Mouse (Mus musculus) sigmoid colon, adult 10 weeks (tissue): ENCODE results near the gene Wnt3a. TPM values are rescaled to one million over a fixed set of nuclear protein-coding genes. Genes with fewer than 3 reads are reported as not detected.

ENCODE experiments used
- polyA plus RNA-seq: library from polyadenylated mRNA; stranded (reverse); fragments of 350-450 nt; fragmentation: Illumina TruSeq; extraction: RNeasy Lipid Tissue Mini Kit (QIAGEN cat#74804); gene quantifications from one replicate; pipeline ENCODE4 v1.2.3, GENCODE M21; 2014; ENCODE audit warnings: low read depth, low replicate concordance

The Wnt3a gene
- polyA plus RNA-seq: not detected

GRCm38 (mm10) chr11:59290702-59291303 lies at the start of gene Wnt3a:
Gene Wnt3a (minus strand): TSS chr11:59290752.

GRCm38 (mm10) chr11:59306461-59307421 lies 16.2 kb upstream of the Wnt3a start, which contains the start of gene Wnt9a:
Gene Wnt9a (plus strand): TSS chr11:59306928.

GRCm38 (mm10) chr11:59228122-59228953 lies 62.2 kb downstream of the Wnt3a start, which contains the start of gene Arf1:
Gene Arf1 (minus strand): TSS chr11:59228270.

GRCm38 (mm10) chr11:59208153-59208831 lies 82.3 kb downstream of the Wnt3a start, which contains the start of gene 2310033P09Rik:
Gene 2310033P09Rik (plus strand): TSS chr11:59208321.

GRCm38 (mm10) chr11:59202081-59202995 lies 88.2 kb downstream of the Wnt3a start, which contains the start of gene Mrpl55:
Gene Mrpl55 (plus strand): TSS chr11:59202486.

Other genes starting within 250 kb of the Wnt3a start
- gene Obscn, start 154.3 kb downstream of the Wnt3a start, polyA plus RNA-seq: not detected
- 0.76 TPM for gene Iba57, start 127.0 kb downstream of the Wnt3a start, polyA plus RNA-seq
- gene Gjc2, start 107.5 kb downstream of the Wnt3a start, polyA plus RNA-seq: not detected
- gene Guk1, start 98.5 kb downstream of the Wnt3a start, polyA plus RNA-seq: 5.0 TPM
- gene Mrpl55, start 88.3 kb downstream of the Wnt3a start, polyA plus RNA-seq: 11.4 TPM
- 1.6 TPM for gene 2310033P09Rik, start 82.4 kb downstream of the Wnt3a start, polyA plus RNA-seq
- gene Arf1, start 62.5 kb downstream of the Wnt3a start, polyA plus RNA-seq: 274 TPM
- 0.16 TPM for gene Wnt9a, start 16.2 kb upstream of the Wnt3a start, polyA plus RNA-seq
- gene Prss38, start 84.9 kb upstream of the Wnt3a start, polyA plus RNA-seq: not detected
- 8.5 TPM for gene Jmjd4, start 159.3 kb upstream of the Wnt3a start, polyA plus RNA-seq
- gene Snap47, start 160.4 kb upstream of the Wnt3a start, polyA plus RNA-seq: 9.6 TPM
- gene Zfp867, start 181.7 kb upstream of the Wnt3a start, polyA plus RNA-seq: 8.6 TPM
- gene Zkscan17, start 236.0 kb upstream of the Wnt3a start, polyA plus RNA-seq: 1.7 TPM